Mouse (Mus musculus): ENCODE results near the gene Fxyd4.

The Fxyd4 gene

DNA sequence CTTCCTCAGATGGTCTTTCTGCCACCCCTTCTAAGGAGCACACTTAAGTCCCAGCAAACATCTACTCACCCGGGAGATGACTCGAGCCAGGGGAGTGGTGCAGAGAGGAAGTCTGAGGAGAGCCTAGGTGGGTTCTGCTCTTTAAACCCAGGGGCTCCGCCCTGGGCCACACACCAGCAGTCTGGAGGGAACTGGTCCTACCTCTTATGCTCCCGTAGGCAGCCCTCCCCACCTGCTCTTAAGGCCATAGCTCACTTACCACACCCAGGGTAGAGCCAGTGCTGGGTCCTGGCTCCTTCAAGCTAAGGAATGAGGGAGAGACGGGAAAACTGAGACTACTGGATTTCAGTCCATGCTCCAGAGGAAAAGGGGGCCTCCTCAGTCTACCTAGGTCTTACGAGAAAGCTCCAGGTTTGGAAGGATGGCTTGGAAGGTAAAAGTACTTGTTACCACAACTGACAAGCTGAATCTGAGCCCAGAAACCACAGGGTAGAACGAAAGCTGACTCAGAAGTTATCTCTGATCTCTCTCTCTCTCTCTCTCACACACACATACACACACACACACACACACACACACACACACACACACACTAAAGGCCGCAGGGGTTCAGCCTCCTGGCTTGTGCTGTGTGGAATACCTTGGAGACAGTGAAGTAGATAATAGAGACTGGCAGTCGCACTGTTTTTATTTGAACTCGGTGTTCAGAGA lies at the start of gene Fxyd4:
Gene Fxyd4 (minus strand): TSS at position 471 of the 711 bp plus-strand sequence.
- no peak for ATAC-seq (ENCODE audit: insufficient number of reproducible peaks, low FRiP score, low TSS enrichment)

DNA sequence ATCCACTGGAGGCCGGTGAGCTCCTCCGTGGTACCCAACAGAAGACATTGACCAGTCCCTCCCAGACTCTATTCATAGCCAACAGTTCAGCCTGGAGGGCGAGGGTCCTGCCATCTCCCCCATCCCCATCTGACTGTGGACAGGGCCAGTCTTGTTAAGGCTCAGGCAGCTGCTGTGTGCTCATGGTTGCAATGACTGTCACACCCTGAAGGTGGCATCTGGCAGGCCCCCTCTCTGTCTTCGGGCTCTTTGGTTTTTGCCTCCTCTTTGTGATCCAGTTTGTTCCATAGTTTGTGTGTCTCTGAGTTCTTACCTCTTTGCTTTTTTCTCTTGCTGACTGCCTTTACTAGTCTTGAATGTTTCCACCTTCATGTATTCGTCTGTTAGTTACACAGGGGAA lies 49.7 kb upstream of the Fxyd4 start:
- no peak for ATAC-seq (ENCODE audit: insufficient number of reproducible peaks, low FRiP score, low TSS enrichment)

DNA sequence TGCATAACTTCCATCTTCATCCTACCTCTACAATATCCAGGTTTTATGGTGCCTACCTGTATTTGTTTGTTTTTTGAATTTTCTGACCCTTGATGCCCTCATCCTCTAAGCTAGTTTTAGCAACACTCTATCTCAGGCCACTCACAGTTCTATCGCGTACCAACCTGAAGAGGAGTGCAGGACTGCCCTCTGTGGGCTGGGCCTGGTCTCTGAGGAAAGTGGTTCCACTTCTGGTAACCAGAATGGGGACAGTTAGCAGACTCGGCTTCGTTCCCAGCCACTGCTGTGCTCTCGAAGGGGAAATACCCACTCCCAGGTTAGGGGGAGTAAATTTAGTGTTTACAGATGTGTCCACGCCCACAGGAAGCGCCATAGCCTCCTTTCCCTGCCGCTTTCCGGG lies 29.2 kb upstream of the Fxyd4 start:
- ATAC-seq (ENCODE audit: insufficient number of reproducible peaks, low FRiP score, low TSS enrichment), result no peak

DNA sequence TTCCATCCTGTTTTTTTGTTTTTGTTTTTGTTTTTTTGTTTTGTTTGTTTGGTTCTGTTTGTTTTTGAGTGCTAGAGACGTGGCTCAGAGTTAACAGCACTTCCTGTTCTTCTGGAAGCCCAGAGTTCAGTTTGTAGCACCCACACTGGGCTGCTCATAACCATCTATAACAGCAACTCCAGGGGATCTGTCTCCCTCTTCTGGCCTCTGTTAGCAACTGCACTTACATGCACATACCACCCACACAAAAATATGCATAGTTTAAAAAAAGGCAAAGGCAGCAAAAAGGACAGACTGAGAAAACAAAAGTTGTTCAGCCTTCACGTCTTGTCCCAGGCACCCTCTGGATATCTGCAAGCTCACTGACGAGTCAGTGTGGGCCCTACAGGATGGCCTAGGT lies 25.7 kb upstream of the Fxyd4 start:
- no peak for ATAC-seq (ENCODE audit: insufficient number of reproducible peaks, low FRiP score, low TSS enrichment)

DNA sequence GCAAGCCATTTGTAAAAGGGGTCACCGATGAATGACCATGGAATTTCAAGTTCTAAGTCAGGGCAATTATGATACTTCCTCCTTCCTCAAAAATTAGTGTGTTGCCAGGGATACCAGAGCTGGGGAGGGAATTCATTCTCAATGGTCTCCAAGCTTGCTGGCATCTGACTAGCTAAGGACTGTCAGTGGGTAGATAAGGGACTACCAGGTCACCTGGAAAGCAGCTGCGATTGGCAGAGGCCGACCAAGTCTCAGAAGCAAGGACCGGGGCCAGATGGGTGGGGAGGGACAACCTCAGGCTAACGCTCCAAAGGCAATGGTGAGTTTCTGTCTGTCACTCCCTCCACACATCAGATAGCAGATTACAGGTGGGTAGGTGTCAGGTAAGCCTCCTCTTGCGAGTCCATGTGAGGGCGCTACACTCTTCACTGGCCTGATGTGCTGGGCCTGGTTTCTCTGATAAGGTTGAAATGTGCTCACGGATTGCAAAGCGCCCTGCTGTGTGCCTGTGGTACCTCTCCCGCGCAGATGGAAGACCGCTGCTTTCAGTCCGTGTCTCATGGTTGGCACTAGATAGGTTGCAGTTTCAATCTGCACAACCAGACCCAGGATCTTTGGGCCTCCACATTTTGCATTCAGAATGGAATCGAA lies 19.5 kb upstream of the Fxyd4 start:
- ATAC-seq (ENCODE audit: insufficient number of reproducible peaks, low FRiP score, low TSS enrichment), result no peak

DNA sequence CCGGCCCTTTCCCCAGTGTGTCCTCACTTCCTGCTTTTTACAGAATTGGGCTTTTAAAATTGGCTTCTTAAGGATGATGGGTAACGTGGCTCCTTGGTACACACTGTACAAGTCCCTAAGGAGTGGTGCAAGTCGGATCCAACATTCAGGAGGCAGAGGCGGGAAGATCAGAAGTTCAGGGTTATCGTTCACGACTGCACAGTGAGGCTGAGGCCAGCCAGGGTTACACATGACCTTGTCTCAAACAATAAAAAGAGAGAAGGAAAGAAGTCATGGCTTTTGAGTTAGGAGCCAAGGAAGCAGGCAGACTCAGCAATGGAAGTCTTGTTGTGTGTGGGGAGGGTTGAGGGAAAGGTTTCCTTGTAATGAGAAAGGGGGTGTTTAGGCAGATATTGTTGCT lies 18.7 kb upstream of the Fxyd4 start:
- ATAC-seq (ENCODE audit: insufficient number of reproducible peaks, low FRiP score, low TSS enrichment), result no peak

DNA sequence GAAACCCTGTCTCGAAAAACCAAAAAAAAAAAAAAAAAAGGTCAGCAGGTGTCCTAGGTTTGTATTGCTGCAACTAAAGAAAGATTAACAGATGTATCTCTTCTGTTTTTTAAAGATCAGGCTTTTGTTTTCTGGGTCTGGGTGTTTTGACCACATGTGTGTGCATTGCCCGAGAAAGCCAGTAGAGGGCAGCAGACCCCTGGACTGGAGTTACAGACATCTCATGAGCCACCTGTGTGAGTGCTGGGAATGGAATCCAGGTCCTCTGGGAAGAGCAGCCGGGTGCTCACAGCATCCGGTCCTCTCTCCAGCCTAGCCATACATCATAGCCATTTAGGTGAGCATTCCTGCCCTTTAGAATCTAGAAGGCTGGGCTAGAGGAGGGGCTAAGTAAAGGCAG lies 14.8 kb upstream of the Fxyd4 start:
- no peak for ATAC-seq (ENCODE audit: insufficient number of reproducible peaks, low FRiP score, low TSS enrichment)

DNA sequence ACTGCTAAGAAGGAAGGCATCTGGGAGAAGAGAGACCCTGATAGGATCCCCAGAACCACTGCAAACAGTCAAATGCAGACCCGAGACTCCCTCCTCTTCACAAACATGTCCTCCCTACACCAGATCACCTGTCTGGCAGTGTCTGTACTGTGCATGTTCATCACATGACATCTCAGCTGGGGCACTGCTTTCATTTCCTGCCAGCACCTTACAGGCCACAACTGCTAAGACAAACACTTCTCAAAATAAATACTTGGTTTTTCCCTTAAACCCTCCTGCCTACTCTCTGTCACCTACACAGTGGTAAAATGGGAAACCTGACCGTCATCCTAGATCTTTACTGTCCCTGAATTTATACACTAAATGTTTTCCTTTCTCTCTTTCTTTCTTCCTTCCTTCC lies 6.4 kb upstream of the Fxyd4 start:
- ATAC-seq (ENCODE audit: insufficient number of reproducible peaks, low FRiP score, low TSS enrichment), result no peak

DNA sequence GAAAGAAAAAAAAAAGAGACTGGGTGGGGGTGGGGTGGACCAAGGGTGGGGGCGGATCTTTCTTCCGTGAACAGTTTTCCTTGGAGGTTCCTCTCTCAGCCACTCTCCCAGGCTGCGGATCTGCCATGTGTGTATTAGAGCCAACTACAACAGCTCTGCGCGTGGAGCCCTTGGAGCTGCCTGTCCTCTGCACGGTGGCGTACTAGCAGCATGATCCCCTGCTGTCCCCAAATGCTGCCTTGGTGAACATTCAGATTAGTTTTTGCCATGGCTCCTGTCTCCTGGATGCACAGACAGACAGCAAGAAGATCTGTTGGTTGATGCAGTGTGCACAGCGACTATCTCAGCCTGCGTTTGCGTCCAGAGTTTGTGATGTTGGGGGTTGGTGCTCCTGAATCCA lies 5.3 kb upstream of the Fxyd4 start:
- peak; percentile 87 for ATAC-seq (ENCODE audit: insufficient number of reproducible peaks, low FRiP score, low TSS enrichment)

DNA sequence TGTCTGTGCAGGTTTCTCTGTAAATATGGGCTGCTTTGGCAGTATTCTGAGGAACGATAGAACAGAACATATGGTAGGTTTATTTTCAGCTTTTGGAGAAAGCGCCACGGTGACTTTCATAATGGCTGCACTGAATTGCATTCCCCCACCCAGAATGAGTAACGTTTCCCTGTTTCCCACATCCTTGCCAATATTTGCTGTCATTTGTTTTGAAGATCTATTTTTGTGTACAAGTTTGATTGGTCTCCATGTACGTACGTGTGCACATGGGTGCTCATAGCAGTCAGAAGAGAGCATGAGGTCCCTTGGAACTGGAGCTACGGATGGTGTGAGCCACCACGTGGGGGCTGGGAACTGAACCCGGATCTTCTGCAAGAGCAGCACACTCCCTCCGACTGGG lies 1.5 kb upstream of the Fxyd4 start:
- 0 out of 2 replicates have a peak, but pooled peaks have one; percentile 32 for ATAC-seq (ENCODE audit: insufficient number of reproducible peaks, low FRiP score, low TSS enrichment)

DNA sequence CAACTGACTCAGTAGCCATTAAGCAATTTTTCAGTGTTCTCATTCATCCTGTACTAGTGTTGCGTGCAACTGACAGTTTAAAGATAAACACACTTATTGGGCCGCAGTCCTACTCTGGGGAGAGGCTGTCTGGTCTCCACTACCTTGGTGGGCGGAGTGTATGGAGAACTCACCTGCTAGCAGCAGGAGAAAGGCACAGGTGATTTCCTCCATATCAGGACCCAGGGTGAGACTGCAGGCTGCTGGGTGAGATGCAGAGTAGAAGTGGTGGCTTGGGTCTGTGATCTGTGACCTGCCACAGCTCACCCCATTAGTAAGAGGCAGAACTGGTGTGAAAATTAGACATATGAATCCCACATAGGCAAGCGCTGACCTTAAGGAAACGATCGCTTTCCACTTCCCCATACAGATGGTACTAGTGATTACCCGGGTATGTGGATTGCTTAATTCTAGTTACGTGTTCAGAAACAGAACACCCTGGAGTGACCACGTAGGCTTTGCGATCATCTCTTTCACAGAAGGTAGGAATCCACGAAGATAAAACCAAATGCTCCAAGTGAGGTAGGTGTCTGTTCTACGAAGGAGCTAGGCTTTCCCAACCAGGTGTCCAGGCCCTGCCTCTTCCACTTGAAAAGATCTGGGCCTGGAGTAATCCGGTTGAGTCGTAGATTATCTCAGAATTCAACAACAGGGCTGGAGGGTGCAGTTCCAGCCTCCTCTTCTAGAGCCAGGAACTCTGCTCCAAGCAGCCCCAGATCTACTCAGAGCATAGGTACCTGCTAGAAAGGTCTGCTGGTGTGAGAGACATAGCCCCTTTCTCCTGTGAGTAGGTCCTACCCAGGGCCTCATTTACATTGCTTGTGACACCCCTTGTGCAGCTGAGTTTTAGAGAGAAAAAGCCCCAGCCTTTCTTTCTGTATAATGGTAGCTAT lies 1.5 kb downstream of the Fxyd4 start:
- no peak for ATAC-seq (ENCODE audit: insufficient number of reproducible peaks, low FRiP score, low TSS enrichment)

DNA sequence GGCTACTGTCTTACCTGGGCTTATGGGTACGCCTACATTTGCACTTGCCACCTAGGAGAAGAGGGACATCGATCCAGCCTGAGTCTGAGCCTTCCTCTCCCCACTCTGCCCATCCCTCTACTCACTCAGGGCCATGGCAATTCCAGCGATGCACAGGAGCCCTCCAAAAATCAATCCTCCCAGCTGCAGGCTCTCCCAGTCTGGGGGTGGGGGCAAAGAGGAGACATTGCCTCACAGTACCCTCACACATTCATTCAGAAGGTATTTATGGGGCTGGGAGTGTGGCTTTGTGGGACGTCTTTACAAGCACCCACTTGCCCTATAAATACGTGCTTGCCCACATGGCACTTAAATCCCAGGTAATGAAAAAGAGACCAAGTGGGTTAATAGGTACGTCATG lies 3.2 kb downstream of the Fxyd4 start:
- no peak for ATAC-seq (ENCODE audit: insufficient number of reproducible peaks, low FRiP score, low TSS enrichment)

DNA sequence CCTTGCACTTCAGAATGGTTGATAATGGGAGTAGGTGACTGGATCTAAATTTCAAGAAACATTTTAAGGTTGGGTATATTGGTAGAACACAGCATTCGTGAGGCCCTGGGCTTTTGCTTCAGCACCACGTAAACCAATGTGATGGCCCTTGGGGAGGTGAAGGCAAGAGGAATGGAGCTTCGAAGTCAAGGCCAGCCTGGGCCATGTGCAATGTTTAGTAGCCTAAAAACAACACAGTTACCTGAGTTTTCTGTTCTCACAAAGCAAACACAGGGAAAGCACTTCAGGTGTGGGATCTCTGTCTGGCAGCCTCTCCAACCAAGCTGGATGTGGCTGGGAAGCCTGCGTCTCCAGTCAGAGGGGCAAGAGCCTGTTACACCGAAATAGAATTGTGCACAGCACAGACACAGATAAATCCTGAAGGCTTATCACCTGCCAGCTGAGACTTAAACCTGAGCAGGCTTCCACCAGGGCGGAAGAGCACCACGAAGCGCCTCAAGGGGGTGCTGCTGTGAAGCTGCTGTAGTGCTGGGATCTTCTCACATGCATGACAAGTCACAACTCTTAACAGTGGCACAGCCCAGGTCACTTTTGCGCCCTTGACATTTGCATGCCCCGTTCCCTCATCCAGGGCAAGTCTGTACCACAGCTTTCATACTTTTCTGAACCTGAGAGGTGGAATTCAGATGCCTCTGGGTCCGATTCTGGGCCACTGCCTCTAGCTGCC lies 5.0 kb downstream of the Fxyd4 start:
- no peak for ATAC-seq (ENCODE audit: insufficient number of reproducible peaks, low FRiP score, low TSS enrichment)

DNA sequence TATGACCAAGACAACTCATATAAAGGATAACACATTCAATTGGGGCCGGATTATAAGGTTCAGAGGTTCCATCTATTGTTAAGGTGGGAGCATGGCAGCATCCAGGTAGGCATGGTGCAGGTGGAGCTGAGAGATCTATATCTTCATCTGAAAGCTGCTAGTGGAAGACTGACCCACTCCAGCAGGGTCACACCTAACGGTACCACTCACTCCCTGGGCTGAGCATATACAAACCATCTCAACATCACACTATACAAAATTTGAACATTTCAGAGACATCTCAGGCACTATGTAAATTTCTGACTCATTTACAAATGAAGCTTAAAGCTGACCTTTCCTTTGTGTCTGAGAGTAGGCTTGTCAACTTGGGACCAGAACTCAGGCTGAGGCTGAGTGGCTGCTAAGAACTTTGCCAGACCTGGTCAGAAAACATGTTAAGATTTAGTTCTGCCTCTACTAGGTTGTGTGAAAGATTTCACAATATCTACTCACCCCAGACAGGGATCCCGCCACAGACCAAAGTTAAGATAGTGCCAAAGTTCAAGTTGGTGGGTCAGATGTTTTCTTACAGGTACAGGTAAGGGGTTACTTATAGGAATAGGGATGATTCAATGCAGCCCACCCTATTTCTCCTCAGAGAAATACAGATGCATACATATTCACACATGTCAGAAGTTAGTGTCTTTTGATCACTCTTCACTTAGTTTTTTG lies 7.4 kb downstream of the Fxyd4 start:
- ATAC-seq (ENCODE audit: insufficient number of reproducible peaks, low FRiP score, low TSS enrichment), result no peak

DNA sequence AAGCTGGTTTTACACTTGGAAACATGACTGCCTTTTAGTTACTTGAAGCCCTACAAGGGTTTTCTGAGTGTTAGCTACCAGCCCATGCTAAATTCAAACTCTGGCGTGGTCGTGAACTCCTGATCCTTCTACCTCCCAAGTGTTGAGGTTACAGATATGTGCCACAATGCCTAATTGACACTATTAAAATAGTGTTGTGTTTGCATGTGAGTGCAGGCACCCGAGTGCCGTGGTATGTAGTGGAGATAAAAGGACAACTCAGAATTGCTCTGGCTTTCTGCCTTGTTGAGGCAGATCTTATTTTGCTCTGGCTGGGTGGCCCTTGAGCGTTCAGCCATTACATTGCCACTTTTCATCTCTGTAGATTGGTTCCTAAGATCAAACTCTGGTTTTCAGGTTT lies 8.7 kb downstream of the Fxyd4 start:
- ATAC-seq (ENCODE audit: insufficient number of reproducible peaks, low FRiP score, low TSS enrichment), result no peak

DNA sequence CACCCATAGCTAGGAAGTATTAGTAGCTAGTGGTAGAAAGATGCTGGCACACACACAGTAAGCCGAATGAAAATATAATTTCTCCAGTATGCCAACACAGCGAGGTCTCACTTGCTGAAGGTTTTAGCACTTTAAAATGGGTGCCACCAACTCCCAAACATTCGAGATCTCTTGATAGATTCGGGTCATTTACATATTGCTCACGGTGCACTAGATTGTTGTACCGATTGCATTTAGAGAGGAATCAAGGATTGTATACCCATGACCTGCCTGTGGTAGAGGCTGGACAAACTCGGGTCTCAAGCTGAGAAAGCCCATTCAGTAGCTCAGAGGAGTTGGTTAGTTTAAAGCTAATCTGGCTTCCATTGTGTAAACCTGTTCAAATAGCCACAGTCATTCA lies 9.5 kb downstream of the Fxyd4 start:
- ATAC-seq (ENCODE audit: insufficient number of reproducible peaks, low FRiP score, low TSS enrichment), result no peak

DNA sequence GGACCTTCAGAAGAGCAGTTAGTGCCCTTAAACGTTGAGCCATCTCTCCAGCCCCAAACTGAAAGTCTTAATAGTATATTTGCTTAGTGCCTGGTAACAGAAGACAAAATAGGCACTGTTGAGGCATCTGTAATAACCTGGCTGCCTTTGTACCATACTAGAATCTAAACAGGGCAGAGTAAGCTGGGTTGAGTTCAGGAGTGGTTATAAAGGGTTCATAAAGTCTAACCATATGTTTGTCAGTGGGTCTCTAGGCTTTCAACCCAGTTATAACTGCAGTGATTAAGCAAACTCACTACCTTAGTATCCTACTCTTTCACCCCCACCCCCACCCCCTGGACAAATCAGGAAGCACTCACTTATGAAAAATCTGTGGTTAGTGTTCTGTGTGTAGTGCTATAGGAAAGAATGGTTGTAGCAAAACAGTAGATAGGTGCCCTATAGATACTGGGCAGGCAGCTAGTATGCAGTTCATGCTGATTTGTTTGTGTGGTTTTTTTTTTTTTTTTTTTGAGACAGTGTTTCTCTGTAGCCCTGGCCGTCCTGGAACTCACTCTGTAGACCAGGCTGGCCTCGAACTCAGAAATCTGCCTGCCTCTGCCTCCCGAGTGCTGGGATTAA lies 10.5 kb downstream of the Fxyd4 start:
- ATAC-seq (ENCODE audit: insufficient number of reproducible peaks, low FRiP score, low TSS enrichment), result no peak

DNA sequence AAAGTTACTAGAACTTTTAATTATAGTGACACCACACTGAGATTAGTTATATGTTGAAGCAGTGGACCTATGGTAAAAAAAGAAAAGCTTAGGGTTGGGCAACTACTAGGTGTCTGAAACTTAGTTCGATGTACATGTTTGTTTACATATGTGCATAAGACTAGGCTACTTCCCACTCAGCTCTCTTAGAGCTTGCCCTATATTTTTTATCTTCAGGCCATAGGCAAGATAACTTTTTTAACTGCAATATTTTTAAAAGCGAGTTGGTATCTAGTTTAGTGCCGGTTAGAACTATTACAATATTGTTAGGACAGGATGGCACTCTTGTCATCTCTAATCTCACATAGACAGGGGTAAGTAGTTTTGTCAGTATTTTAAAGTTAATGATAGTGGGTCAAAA lies 15.5 kb downstream of the Fxyd4 start:
- ATAC-seq (ENCODE audit: insufficient number of reproducible peaks, low FRiP score, low TSS enrichment), result no peak
